Mouse (Mus musculus): ENCODE data around the gene Usp34.
A peak's percentile ranks its signal among the peaks of the same experiment; 100 is the strongest.
"Not testable (repeated sequence)": the region's sequence is repeated elsewhere in the genome, so short reads cannot be mapped to it uniquely, and the experiment has no call there.

Gene Usp34

GRCm38 (mm10) chr11:23306764-23307565 is at the start of gene Usp34:
Gene Usp34 (plus strand): TSS chr11:23306895.
- DNase-seq (ENCODE audit: extremely low read depth, insufficient read length, low spot score) = peak; percentile 71

- DNase-seq (ENCODE audit: extremely low read depth, insufficient read length, low spot score) = no peak
Observed at GRCm38 (mm10) chr11:23259073-23259472, 47.6 kb upstream of the Usp34 start.

- no peak for DNase-seq (ENCODE audit: extremely low read depth, insufficient read length, low spot score)
Observed at GRCm38 (mm10) chr11:23259481-23259880, 47.2 kb upstream of the Usp34 start.

GRCm38 (mm10) chr11:23260186-23260585 is 46.5 kb upstream of the Usp34 start:
- no peak for DNase-seq (ENCODE audit: extremely low read depth, insufficient read length, low spot score)

GRCm38 (mm10) chr11:23261490-23261889 is 45.2 kb upstream of the Usp34 start:
- peak; percentile 69 for DNase-seq (ENCODE audit: extremely low read depth, insufficient read length, low spot score)

GRCm38 (mm10) chr11:23264949-23265348 is 41.7 kb upstream of the Usp34 start:
- DNase-seq (ENCODE audit: extremely low read depth, insufficient read length, low spot score) = no peak

- DNase-seq (ENCODE audit: extremely low read depth, insufficient read length, low spot score) = no peak
Observed at GRCm38 (mm10) chr11:23271770-23272724, 34.6 kb upstream of the Usp34 start.

- DNase-seq (ENCODE audit: extremely low read depth, insufficient read length, low spot score) = no peak
Observed at GRCm38 (mm10) chr11:23275780-23276179, 30.9 kb upstream of the Usp34 start.

- DNase-seq (ENCODE audit: extremely low read depth, insufficient read length, low spot score) = no peak
Observed at GRCm38 (mm10) chr11:23284469-23284868, 22.2 kb upstream of the Usp34 start.

- not testable (repeated sequence) for DNase-seq (ENCODE audit: extremely low read depth, insufficient read length, low spot score)
Observed at GRCm38 (mm10) chr11:23288866-23289265, 17.8 kb upstream of the Usp34 start.

GRCm38 (mm10) chr11:23297379-23297778 is 9.3 kb upstream of the Usp34 start:
- DNase-seq (ENCODE audit: extremely low read depth, insufficient read length, low spot score) = no peak

GRCm38 (mm10) chr11:23298301-23298700 is 8.4 kb upstream of the Usp34 start:
- DNase-seq (ENCODE audit: extremely low read depth, insufficient read length, low spot score) = no peak

GRCm38 (mm10) chr11:23299910-23300309 is 6.8 kb upstream of the Usp34 start:
- no peak for DNase-seq (ENCODE audit: extremely low read depth, insufficient read length, low spot score)

- DNase-seq (ENCODE audit: extremely low read depth, insufficient read length, low spot score) = no peak
Observed at GRCm38 (mm10) chr11:23303126-23303525, 3.6 kb upstream of the Usp34 start.

- peak; percentile 72 for DNase-seq (ENCODE audit: extremely low read depth, insufficient read length, low spot score)
Observed at GRCm38 (mm10) chr11:23305101-23305672, 1.5 kb upstream of the Usp34 start.

GRCm38 (mm10) chr11:23305673-23306608 is 754 bp upstream of the Usp34 start:
- peak; percentile 97 for DNase-seq (ENCODE audit: extremely low read depth, insufficient read length, low spot score)

GRCm38 (mm10) chr11:23307566-23307920 is 848 bp downstream of the Usp34 start:
- no peak for DNase-seq (ENCODE audit: extremely low read depth, insufficient read length, low spot score)

- DNase-seq (ENCODE audit: extremely low read depth, insufficient read length, low spot score) = no peak
Observed at GRCm38 (mm10) chr11:23313496-23313895, 6.8 kb downstream of the Usp34 start.

GRCm38 (mm10) chr11:23329413-23329812 is 22.7 kb downstream of the Usp34 start:
- no peak for DNase-seq (ENCODE audit: extremely low read depth, insufficient read length, low spot score)

GRCm38 (mm10) chr11:23332136-23332535 is 25.4 kb downstream of the Usp34 start:
- DNase-seq (ENCODE audit: extremely low read depth, insufficient read length, low spot score) = no peak
